Mouse (Mus musculus): Measurements from ENCODE around the gene Vmn1r72. TPM values are rescaled to one million over a fixed set of nuclear protein-coding genes. Genes with fewer than 3 reads are reported as not detected.
"Not testable (repeated sequence)": the region's sequence is repeated elsewhere in the genome, so short reads cannot be mapped to it uniquely, and the experiment has no call there.

Gene Vmn1r72
- total RNA-seq (2022), result not detected

DNA sequence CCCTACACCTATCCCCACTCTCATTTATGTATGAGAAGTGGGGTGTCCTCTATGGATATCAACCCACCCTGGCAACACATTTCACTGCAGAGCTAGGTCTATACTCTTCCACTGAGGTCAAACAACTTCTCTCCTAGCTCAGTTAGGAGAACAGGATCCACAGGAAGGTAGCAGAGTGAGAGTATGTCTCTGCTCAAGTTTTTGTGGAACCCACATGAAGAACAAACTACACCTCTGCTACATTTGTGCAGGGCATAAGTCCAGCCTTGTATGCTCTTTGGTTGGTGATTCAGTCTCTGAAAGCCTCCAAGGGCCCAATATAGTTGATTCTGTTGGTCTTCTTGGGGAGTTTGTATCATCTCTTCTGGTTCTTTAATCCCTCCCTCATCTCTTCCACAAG lies at the start of gene Vmn1r72:
Gene Vmn1r72 (minus strand): TSS at position 101 of the 400 bp plus-strand sequence.
- not testable (repeated sequence) for DNase-seq (ENCODE audit: low spot score)

- not testable (repeated sequence) for DNase-seq (ENCODE audit: low spot score)
Observed at GRCm38 (mm10) chr7:11617082-11617481, 62.9 kb downstream of the Vmn1r72 start.

Other genes starting within 250 kb of the Vmn1r72 start
- gene Zscan4-ps2, start 165.8 kb downstream of the Vmn1r72 start, total RNA-seq (2022), result not detected
- gene Zscan4-ps3, start 70.8 kb downstream of the Vmn1r72 start, total RNA-seq (2022), result not detected
- not detected for gene Vmn1r73, start 50.1 kb upstream of the Vmn1r72 start, total RNA-seq (2022)
- not detected for gene Vmn1r74, start 153.8 kb upstream of the Vmn1r72 start, total RNA-seq (2022)
- gene Vmn1r75, start 194.5 kb upstream of the Vmn1r72 start, total RNA-seq (2022), result not detected

Measured in heart, adult 8-10 months (tissue).